8 mouse cellular contexts compared by ENCODE assay signal in genomic region chr7:55842504-55843152, GRCm38 (mm10). TPM values are rescaled to one million over a fixed set of nuclear protein-coding genes. Genes with fewer than 3 reads are reported as not detected.
DNase-seq lines count a peak whose midpoint lies in the region; ATAC-seq lines count a peak whose summit lies in the region.

No protein-coding gene starts in this region.

- ATAC-seq in forebrain, embryonic 11.5 days (replicated peaks; ENCODE audit: low FRiP score) = peak; percentile 70
- ATAC-seq in limb, embryonic 12.5 days (ENCODE audit: insufficient number of reproducible peaks, insufficient read depth, low FRiP score, low TSS enrichment, low read depth) = peak; percentile 48
- ATAC-seq in midbrain, embryonic 15.5 days (replicated peaks) = peak; percentile 74

- H3K4me3 ChIP-seq in forebrain, embryonic 11.5 days (ENCODE audit: low read depth, low read length) = peak overlapping the region; percentile 84
- H3K4me3 ChIP-seq in limb, embryonic 12.5 days (replicated peaks) = peak overlapping the region; percentile 84
- H3K4me3 ChIP-seq in midbrain, embryonic 15.5 days = peak overlapping the region; percentile 98

- no peaks in the 10 kb centered on the region for H3K9me3 ChIP-seq in forebrain, embryonic 11.5 days (ENCODE audit: control insufficient read depth, low read length)
- H3K9me3 ChIP-seq in limb, embryonic 12.5 days = no peaks in the 10 kb centered on the region
- no peaks in the 10 kb centered on the region for H3K9me3 ChIP-seq in midbrain, embryonic 15.5 days

- peak; percentile 40 for DNase-seq in embryo, embryonic 10 days (ENCODE audit: low spot score)
- no peak for DNase-seq in embryo, embryonic 9.5 days (ENCODE audit: extremely low spot score)
- peak; percentile 31 for DNase-seq in right cerebral cortex, adult 18-20 months
- DNase-seq in right cerebral cortex, postnatal 14 days = no peak
- peak; percentile 55 for DNase-seq in forebrain, embryonic 11.5 days (ENCODE audit: low spot score)
- no peak for DNase-seq in thymus, postnatal 10 days (ENCODE audit: low spot score in 2 of 2)

- WGBS in forebrain, embryonic 11.5 days = under 1% methylated on average over 40 of the region's 40 CpGs
- 1% methylated on average over 40 of the region's 40 CpGs for WGBS in limb, embryonic 12.5 days
- under 1% methylated on average over 40 of the region's 40 CpGs for WGBS in midbrain, embryonic 15.5 days

- peak overlapping the region; percentile 79 for H3K27ac ChIP-seq in forebrain, embryonic 11.5 days (ENCODE audit: low read depth, low read length)
- peak overlapping the region; percentile 97 for H3K27ac ChIP-seq in limb, embryonic 12.5 days
- H3K27ac ChIP-seq in midbrain, embryonic 15.5 days = peak overlapping the region; percentile 95

- no peaks in the 10 kb centered on the region for H3K36me3 ChIP-seq in forebrain, embryonic 11.5 days (ENCODE audit: control insufficient read depth, insufficient read depth, low read length)
- no peaks in the 10 kb centered on the region for H3K36me3 ChIP-seq in limb, embryonic 12.5 days
- no peaks in the 10 kb centered on the region for H3K36me3 ChIP-seq in midbrain, embryonic 15.5 days (replicated peaks)

- H3K27me3 ChIP-seq in forebrain, embryonic 11.5 days (ENCODE audit: control insufficient read depth, insufficient read depth, low read length) = no peaks in the 10 kb centered on the region
- no peaks in the 10 kb centered on the region for H3K27me3 ChIP-seq in limb, embryonic 12.5 days
- H3K27me3 ChIP-seq in midbrain, embryonic 15.5 days (replicated peaks) = no peaks in the 10 kb centered on the region

- H3K4me2 ChIP-seq in forebrain, embryonic 11.5 days (ENCODE audit: low read depth, low read length, severe bottlenecking) = peak overlapping the region; percentile 79
- peak overlapping the region; percentile 81 for H3K4me2 ChIP-seq in limb, embryonic 12.5 days
- peak overlapping the region; percentile 81 for H3K4me2 ChIP-seq in midbrain, embryonic 15.5 days

- peaks cover 5% of the 10 kb centered on the region; the same call in 1 of the 2 replicates for H3K4me1 ChIP-seq in forebrain, embryonic 11.5 days (replicated peaks; ENCODE audit: control insufficient read depth, insufficient read depth, low read length)
- H3K4me1 ChIP-seq in limb, embryonic 12.5 days (replicated peaks) = peaks cover 18% of the 10 kb centered on the region
- H3K4me1 ChIP-seq in midbrain, embryonic 15.5 days = peaks cover 15% of the 10 kb centered on the region

- H3K9ac ChIP-seq in forebrain, embryonic 11.5 days (ENCODE audit: low read length) = peak overlapping the region; percentile 95
- H3K9ac ChIP-seq in limb, embryonic 12.5 days (replicated peaks) = peak overlapping the region; percentile 90
- H3K9ac ChIP-seq in midbrain, embryonic 15.5 days = peak overlapping the region; percentile 99

RNA-seq across cellular contexts. Expression of gene Cyfip1, which starts 1.1 kb away (rescaled TPM):
- polyA plus RNA-seq in forebrain, embryonic 11.5 days (2014; fragmentation: Nextera tagmentation; extraction: Ambion mirVana) = 81.4 and 88.7 TPM in 2 replicates
- 125 and 129 TPM in 2 replicates for polyA plus RNA-seq in limb, embryonic 12.5 days (2016; fragmentation: Nextera tagmentation; extraction: Ambion mirVana)
- polyA plus RNA-seq in midbrain, embryonic 15.5 days (2015; fragmentation: Nextera tagmentation; extraction: Ambion mirVana) = 47.6 and 48.9 TPM in 2 replicates

RNA-seq across cellular contexts. Expression of gene Tubgcp5, which starts 48.7 kb away (rescaled TPM):
- polyA plus RNA-seq in forebrain, embryonic 11.5 days (2014; fragmentation: Nextera tagmentation; extraction: Ambion mirVana) = 40.9 and 45.2 TPM in 2 replicates
- polyA plus RNA-seq in limb, embryonic 12.5 days (2016; fragmentation: Nextera tagmentation; extraction: Ambion mirVana) = 45.6 and 52.3 TPM in 2 replicates
- 36.1 and 42.9 TPM in 2 replicates for polyA plus RNA-seq in midbrain, embryonic 15.5 days (2015; fragmentation: Nextera tagmentation; extraction: Ambion mirVana)

Comparison
In these comparisons a context has a peak if more than half of its experiments do, and no peak if none do; other contexts are left out.
1. DNase-seq: peak in embryo, embryonic 10 days (single experiment), right cerebral cortex, adult 18-20 months (single experiment) and forebrain, embryonic 11.5 days (single experiment); none in embryo, embryonic 9.5 days (single experiment), right cerebral cortex, postnatal 14 days (single experiment) and thymus, postnatal 10 days (0 of 2).
2. Peak in every context shown above with its lines, with median percentiles within 50 percentile points of each other: ATAC-seq, H3K27ac ChIP-seq, H3K4me2 ChIP-seq, H3K4me3 ChIP-seq and H3K9ac ChIP-seq.